Mouse (Mus musculus) kidney, adult 9 months (tissue): Measurements from ENCODE around the gene Tgfbi.

Experiments used
- DNase-seq: peaks from one replicate; pipeline ENCODE4 v3.0.0; 2022

Gene Tgfbi

GRCm38 (mm10) chr13:56599511-56599910 is 9.8 kb upstream of the Tgfbi start:
- no peak for DNase-seq

- peak; percentile 35 for DNase-seq
Observed at GRCm38 (mm10) chr13:56600216-56600890, 9.0 kb upstream of the Tgfbi start.

DNA sequence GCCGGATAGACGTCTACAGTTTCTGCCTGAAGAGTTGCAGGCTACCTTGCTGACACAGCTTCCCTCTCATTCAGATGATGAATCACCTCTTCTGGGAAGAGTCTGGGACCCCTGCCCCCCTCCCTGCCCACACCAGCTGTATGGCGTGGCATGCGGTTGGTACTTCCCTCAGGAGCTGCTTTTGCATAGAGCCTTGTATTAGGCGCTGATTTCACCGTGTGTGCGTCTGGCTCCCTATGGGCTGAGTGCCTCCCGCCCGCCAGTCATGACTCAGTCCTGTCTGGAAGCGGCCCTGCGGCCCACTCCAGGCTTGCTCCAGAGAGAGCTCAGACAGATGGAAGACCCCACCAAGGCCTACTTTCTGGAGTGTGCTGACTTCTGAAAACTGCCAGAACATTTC is 8.1 kb upstream of the Tgfbi start:
- DNase-seq: no peak

DNA sequence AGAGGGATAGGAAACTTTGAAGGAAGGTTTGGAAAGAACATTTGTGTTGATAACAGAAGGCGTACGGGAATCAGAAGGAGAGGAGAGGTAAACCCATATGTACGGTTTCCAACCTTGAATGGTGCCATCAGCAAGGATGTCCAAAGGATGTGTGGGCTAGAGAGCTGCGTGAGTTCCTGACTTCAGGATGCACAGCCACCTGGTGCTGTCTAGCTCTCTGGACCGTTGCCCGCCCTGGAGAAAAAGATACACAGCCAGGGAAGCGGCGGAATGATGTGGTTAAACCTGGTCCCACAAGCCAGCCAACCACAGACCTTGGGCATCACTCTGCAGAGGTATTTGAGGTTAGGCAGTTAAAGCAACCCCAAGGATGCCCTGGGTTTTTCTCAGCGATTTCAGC is 3.8 kb upstream of the Tgfbi start:
- no peak for DNase-seq

- no peak for DNase-seq
Observed at GRCm38 (mm10) chr13:56606724-56607123, 2.6 kb upstream of the Tgfbi start.

DNA sequence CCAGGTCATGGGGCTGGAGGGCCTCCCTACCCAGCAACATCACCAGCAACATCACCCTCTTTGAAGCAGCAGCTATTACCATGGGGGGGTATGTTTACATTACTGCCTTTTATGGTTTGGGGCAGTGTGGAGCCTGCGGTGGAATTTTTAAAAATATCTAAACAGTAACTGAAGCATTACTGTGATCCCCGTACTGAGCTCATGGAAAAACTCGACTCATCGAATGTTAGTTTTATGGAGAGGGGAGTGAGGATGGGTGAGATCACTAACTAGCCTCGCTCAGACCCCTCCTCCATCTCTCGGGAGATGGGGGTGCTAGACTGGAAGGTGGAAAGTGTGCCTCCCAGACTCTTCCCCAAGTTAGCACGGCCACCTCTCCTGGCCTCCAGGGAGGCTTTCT is 2.1 kb upstream of the Tgfbi start:
- no peak for DNase-seq

GRCm38 (mm10) chr13:56607846-56608245 is 1.5 kb upstream of the Tgfbi start:
- no peak for DNase-seq

GRCm38 (mm10) chr13:56611129-56611528 is 1.8 kb downstream of the Tgfbi start:
- DNase-seq: no peak

- DNase-seq: no peak
Observed at GRCm38 (mm10) chr13:56611741-56612140, 2.4 kb downstream of the Tgfbi start.

DNA sequence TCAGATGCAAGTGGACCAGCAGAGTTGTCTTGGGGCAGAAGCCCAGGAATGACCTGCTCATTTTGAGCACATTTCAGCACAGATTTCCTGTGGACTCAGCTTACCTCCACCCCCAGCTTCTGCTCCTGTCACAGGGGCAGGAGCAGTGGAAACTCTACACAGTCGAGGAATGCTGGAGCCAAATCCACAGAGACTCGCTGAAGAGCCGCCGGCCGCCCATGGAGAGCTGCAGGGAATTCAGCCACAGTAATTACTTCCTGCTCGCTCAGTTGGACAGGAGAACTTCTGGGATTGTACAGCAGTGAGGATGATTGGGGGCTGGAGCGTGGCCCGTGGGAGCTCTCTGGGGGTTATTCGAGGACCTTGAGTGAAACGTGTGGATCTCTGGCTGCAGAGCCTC is 3.0 kb downstream of the Tgfbi start:
- no peak for DNase-seq

DNA sequence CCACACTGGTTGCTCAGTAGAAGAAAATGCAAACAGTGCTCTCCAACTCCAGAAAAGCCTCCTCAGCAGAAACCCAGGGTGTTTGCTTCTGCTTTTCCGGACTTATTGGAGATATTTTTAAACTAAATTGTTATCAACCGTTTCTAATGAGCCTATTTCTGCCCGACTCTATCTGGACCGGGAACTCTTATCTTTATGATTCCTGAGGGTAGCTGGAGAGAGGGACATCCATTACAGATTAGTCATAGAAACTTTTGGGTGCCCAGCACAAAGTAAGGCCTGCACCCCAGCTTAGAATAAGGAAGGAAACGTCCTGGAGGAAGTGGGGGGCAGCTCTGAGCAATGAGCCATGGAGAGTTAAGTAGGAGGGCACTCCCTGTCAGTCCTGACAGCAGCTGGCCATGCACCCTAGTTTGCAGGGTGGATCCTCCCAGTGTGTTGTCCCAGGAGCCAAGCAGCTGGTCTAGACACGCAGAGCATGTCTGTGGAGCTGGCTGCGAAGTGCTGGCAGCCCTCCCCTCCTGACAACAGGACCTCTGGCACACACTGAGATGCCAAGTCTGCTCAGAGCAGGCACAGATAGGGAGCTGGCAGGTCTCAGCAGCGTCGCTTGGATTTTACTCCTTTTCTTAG is 4.2 kb downstream of the Tgfbi start:
- no peak for DNase-seq

DNA sequence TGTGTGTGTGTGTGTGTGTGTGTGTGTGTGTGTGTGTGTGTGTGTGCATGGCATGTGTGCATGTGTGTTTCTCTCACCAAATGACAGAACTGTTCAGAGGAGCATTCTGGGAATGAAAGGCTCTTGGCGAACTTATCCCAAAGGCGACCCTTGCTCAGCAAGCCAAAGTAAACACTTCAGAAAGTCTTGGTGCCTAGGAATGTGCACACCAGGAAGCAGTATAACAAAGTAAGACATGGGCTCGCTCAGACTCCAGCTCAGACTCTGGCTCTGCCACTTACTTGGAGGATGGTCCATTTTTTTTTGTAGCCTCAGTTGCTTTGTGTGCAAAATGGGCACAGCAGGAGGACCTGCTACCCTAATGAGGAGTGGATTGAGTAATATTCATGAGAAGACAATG is 5.4 kb downstream of the Tgfbi start:
- no peak for DNase-seq

- DNase-seq: no peak
Observed at GRCm38 (mm10) chr13:56615223-56615622, 5.9 kb downstream of the Tgfbi start.

- DNase-seq: peak; percentile 27
Observed at GRCm38 (mm10) chr13:56615864-56616263, 6.5 kb downstream of the Tgfbi start.

GRCm38 (mm10) chr13:56616386-56616785 is 7.1 kb downstream of the Tgfbi start:
- DNase-seq: no peak

DNA sequence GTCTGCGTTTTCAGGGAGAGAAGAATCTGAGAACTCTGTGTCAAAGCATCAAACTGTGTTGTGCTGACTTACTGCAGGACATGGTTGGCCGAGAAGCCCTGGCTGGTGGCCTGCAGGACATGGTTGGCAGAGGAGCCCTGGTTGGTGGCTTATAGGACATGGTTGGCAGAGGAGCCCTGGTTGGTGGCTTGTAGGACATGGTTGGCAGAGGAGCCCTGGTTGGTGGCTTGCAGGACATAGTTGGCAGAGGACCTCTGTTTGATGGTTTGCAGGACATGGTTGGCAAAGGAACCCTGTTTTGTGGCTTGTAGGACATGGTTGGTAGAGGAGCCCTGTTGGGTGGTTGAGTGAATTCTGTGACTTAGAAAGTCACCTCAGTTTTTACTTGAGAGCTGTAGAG is 7.9 kb downstream of the Tgfbi start:
- no peak for DNase-seq

- DNase-seq: no peak
Observed at GRCm38 (mm10) chr13:56622201-56622757, 13.0 kb downstream of the Tgfbi start.

DNA sequence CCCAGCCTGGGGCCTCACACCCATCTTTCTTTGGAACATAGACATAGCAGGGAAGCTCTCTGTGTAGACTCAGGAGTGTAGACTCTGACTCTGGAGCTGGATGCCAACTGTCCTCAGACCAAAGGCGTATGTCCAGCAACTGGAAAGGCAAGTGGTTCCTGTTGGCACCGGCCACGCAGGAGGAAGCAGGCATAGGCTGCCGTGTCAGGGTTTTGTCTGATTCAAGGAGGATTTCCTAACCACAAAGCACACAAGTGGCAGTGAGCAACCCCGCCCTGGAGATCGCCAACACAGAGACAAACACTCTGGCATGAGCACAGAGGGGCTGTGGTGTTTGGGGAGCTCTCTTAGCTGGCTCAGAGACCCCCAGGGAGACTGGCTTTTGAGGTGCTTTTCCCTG is 17.2 kb downstream of the Tgfbi start:
- DNase-seq: no peak

- DNase-seq: no peak
Observed at GRCm38 (mm10) chr13:56630081-56630480, 20.8 kb downstream of the Tgfbi start.

DNA sequence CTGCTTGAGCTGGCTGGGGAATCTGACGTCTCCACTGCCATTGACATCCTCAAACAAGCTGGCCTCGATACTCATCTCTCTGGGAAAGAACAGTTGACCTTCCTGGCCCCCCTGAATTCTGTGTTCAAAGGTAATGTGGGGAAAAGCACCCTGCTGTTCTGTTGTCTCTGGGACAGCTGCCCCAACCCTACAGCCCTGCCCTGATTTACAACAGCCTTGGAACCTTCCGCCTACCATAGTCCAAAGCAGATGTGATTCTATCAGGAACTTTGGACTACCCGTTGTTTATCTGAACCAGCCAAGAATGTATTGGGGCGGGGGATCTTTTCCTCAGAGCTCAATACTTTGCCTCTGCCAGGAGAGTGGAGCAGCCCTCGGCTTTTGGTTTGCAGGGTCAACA is 21.2 kb downstream of the Tgfbi start:
- DNase-seq: no peak

DNA sequence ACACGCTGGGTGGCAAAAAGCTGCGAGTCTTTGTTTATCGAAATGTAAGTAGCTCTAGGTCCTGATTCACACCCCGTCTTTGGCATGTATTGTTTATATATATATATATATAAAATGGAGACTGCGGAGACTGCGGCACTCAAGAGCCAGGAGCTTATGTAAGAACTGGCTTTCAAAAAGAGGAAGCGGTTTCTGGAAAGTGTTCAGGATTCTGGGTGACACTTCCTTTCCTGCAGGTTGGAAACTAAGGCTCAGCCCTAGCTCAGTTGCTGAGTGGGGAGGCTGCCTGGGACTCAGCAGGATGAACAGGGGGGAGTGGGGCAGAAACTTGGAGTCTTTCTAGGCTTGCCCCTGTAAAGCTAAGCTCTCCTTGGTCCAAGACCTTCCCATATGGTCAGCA is 22.0 kb downstream of the Tgfbi start:
- DNase-seq: no peak

DNA sequence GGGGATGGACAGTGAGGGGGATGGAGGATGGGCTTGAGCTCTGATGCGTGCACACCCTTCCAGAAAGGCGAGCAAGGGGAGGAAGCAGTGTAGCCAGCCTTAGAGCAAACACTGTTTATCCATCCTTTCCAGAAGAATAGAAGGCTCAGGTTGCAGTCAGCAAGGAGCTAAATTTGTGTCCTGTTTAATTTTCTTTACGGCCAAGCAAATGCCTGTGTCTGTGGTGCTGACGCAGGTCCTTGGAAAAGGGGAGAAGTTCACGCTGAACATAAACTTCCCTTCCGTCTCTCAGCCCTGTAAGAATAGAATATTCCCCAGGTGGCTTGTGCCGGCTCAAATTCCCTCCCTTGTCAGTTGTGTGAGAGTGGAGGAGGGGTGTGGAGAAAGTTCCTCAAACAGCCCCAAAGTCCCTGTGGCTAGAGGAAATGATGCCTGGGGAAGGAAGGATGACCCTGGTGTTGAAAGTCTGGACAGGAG is 24.9 kb downstream of the Tgfbi start:
- no peak for DNase-seq

DNA sequence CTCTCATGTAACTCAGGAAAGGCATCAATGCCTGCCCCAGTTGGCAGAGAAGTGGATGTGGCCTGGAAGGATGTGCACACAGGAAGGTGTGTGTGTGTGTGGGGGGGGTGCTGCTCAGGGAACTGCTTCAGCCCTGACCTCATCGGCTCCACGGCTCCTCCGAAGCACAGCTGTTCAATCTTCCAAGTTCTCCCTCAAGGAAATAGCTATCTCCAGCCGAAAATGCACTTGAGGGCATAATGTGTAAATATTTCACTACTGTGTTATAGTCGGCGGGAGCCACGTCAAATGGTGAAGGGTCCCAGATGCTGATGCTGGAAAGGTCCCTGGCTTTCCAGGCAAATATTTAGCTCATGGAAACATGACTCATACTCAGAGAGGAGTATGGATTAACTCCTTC is 25.6 kb downstream of the Tgfbi start:
- DNase-seq: peak; percentile 51

DNA sequence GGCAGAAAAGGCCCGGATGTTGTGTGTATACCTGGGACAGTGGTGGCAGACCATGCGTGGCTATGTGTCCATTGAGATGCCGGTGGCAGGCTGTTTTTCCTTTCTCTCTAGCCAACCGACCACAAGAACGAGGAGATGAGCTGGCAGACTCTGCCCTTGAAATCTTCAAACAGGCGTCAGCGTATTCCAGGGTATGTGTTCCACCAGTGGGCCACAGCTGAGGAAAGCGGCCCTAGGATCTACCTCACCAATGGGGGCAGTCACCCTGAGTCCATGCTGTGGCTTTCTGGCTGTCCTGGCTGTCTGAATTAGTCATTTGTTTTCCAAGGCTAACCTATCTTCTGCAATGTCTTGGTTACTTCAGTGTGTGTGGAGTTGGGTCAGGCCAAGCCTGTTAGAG is 27.7 kb downstream of the Tgfbi start:
- DNase-seq: no peak

DNA sequence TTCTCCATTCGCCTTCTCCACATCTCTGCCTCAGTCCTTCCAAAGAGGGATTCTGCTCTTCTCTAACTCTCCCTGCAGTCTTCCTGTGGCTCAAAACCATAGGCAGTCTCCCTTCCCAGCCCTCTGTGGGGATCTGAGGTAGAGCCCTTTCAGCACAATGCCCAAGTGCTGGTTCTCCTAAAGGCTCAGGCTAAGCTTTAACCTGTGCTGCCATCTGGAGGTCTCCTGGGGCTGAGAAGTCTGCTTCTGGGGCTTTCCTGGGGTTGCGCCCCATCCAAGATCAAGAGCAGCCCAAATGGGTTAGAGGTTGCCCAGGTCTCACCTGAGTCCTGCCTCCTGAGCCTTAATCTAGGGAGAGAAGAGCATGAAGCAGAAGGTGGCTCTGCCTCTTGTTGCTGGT is 32.4 kb downstream of the Tgfbi start:
- peak; percentile 49 for DNase-seq
